Mouse (Mus musculus) heart, embryonic 13.5 days (tissue): Measurements from ENCODE around the gene Pds5a. TPM values are rescaled to one million over a fixed set of nuclear protein-coding genes. Genes with fewer than 3 reads are reported as not detected.
A peak's percentile ranks its signal among the peaks of the same experiment; 100 is the strongest.

Experiments used
- ATAC-seq: fragments of 200-750 bp; cut with Nextera tagmentation; 2 replicates; pipeline ENCODE4 v1.8.0; 2017; ENCODE audit warnings: moderate TSS enrichment; ENCODE audit not compliant: insufficient number of reproducible peaks, low FRiP score, low TSS enrichment; ENCODE audit errors: extremely low read depth
- H3K27ac ChIP-seq: fragments of 300-500 bp; sonication (generic); replicated peaks from 2 replicates; pipeline ENCODE4 v1.5.1; 2015; ENCODE audit warnings: moderate library complexity, mild to moderate bottlenecking, inconsistent platforms
- H3K27me3 ChIP-seq: fragments of 300-500 bp; sonication (generic); replicated peaks from 2 replicates; pipeline ENCODE4 v1.6.1; 2015; ENCODE audit warnings: mild to moderate bottlenecking, inconsistent platforms
- H3K36me3 ChIP-seq: fragments of 300-500 bp; sonication (generic); 2 replicates; pipeline ENCODE4 v1.6.1; 2015; ENCODE audit warnings: mild to moderate bottlenecking, inconsistent platforms
- H3K4me1 ChIP-seq: fragments of 300-500 bp; sonication (generic); 2 replicates; pipeline ENCODE4 v1.6.1; 2015; ENCODE audit warnings: inconsistent platforms
- H3K4me2 ChIP-seq: fragments of 300-500 bp; sonication (generic); 2 replicates; pipeline ENCODE4 v1.6.1; 2015; ENCODE audit warnings: inconsistent platforms, mild to moderate bottlenecking, moderate library complexity
- H3K4me3 ChIP-seq: fragments of 300-500 bp; sonication (generic); 2 replicates; pipeline ENCODE4 v1.5.1; 2015; ENCODE audit warnings: moderate library complexity, mild to moderate bottlenecking, inconsistent platforms
- H3K9ac ChIP-seq: fragments of 300-500 bp; sonication (generic); 2 replicates; pipeline ENCODE4 v1.6.1; 2015; ENCODE audit warnings: inconsistent platforms, mild to moderate bottlenecking, moderate library complexity
- H3K9me3 ChIP-seq: fragments of 300-500 bp; sonication (generic); 2 replicates; pipeline ENCODE4 v1.6.1; 2016; ENCODE audit warnings: inconsistent platforms
- WGBS: fragments of 180-500 bp; shearing (Covaris S2); methylation state at CpG from one replicate; pipeline ENCODE4 v1.1.7; 2015; ENCODE audit warnings: mixed read lengths; 5-methylcytosine and 5-hydroxymethylcytosine counted together
- polyA plus RNA-seq: library from polyadenylated mRNA; unstranded; fragments of >200 nt; fragmentation: Nextera tagmentation; extraction: Ambion mirVana; gene quantifications from 2 replicates; pipeline ENCODE4 v1.2.1, GENCODE M21; 2015

Gene Pds5a
- polyA plus RNA-seq, 1 experiment from 2014 or later = 32.5 TPM

DNA sequence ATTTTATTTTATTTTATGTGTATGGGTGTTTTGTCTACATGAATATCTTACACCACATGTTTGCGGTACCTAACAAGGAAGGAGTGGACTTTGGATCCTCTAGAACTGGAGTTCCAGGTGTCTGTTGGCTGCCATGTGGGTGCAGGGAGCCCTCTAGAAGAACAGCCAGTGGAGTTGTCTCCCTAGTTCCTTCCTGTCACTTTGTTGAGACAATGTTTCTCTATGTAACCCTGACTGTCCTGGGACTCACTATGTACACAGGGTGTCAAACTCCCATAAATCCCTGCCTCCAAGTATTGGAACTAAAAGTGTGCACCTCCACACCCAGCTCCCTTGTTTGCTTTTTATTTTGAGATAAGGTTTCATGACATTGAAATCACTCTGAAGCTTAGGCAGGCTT lies 13.4 kb upstream of the Pds5a start:
- Histone ChIP-seq H3K36me3 (no peaks in the 10 kb centered on the region), H3K27ac (no peak overlapping the region), H3K4me1 (no peaks in the 10 kb centered on the region), H3K9me3 (no peaks in the 10 kb centered on the region), H3K4me2 (no peak overlapping the region), H3K9ac (no peak overlapping the region), H3K27me3 (no peaks in the 10 kb centered on the region), H3K4me3 (no peak overlapping the region)
- ATAC-seq = no peak
- 96% methylated on average over 1 of the region's 1 CpGs for WGBS

DNA sequence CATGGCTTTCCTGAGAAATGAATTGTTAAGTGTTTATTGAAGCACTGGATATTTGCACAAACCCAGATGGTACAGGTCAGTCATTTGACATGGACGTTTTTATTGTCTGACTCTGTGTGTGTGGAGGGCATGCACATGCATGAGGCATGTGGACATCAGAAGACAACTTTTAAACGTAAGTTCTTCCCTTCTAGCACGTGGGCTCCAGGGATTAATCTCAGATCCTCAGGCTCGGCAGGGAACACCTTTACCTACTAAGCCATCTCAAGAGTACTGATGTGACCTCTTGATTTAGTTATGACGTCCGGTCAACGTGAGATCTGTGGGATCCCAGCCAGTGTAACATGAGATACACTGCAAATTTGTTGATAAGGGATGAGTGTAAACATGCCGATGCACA lies 12.2 kb upstream of the Pds5a start:
- no peak overlapping the region for H3K27ac ChIP-seq
- no peaks in the 10 kb centered on the region for H3K4me1 ChIP-seq
- WGBS = 58% methylated on average over 8 of the region's 8 CpGs
- no peak for ATAC-seq
- H3K9me3 ChIP-seq = no peaks in the 10 kb centered on the region
- H3K4me2 ChIP-seq = no peak overlapping the region
- H3K36me3 ChIP-seq = no peaks in the 10 kb centered on the region
- no peak overlapping the region for H3K9ac ChIP-seq
- H3K4me3 ChIP-seq = no peak overlapping the region
- H3K27me3 ChIP-seq = no peaks in the 10 kb centered on the region

DNA sequence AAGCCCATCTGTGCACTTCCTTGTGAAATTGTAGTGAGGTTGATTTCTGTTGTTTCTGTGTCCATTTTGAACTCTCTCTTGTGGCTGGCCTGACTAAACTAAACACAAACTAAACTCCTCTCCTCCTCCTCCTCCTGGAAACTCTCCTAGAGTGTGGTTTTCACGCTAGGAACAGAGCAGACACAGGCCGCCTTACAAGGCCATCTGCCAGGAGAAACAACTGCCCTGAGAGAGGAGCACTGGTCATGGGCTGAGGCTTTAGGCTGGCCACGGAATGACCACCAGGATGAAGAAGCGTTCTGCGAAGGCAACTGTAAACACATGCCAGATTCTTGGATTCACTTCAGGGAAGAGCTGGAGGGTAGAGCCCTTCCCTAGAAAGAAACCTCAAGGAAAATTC lies 8.9 kb upstream of the Pds5a start:
- Histone ChIP-seq H3K4me1 (no peaks in the 10 kb centered on the region), H3K4me2 (no peak overlapping the region), H3K9ac (no peak overlapping the region), H3K36me3 (no peaks in the 10 kb centered on the region), H3K27ac (no peak overlapping the region), H3K4me3 (no peak overlapping the region), H3K27me3 (no peaks in the 10 kb centered on the region), H3K9me3 (no peaks in the 10 kb centered on the region)
- 65% methylated on average over 5 of the region's 5 CpGs for WGBS
- no peak for ATAC-seq

DNA sequence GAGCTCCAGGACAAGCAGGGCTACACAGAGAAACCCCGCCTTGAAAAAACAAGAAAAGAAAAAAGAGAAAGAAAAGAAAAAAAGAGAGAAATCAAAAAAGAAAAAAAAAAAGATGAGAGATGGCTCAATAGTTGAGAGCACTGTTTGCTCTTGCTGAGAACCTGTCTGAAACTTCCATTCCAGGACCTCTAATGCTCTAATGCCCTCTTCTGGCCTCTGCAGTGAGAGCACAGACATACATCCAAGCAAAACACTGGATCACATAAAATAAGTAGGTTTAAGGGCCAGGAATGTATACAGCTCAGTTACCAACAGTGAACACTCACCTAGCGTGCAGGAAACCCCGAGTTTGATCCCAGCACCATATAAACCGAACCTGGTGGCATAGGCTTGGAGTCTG lies 8.1 kb upstream of the Pds5a start:
- Histone ChIP-seq H3K27ac (no peak overlapping the region), H3K4me2 (no peak overlapping the region), H3K36me3 (no peaks in the 10 kb centered on the region), H3K4me1 (no peaks in the 10 kb centered on the region), H3K4me3 (no peak overlapping the region), H3K9ac (no peak overlapping the region), H3K9me3 (no peaks in the 10 kb centered on the region), H3K27me3 (no peaks in the 10 kb centered on the region)
- WGBS = 71% methylated on average over 4 of the region's 4 CpGs
- ATAC-seq = no peak

DNA sequence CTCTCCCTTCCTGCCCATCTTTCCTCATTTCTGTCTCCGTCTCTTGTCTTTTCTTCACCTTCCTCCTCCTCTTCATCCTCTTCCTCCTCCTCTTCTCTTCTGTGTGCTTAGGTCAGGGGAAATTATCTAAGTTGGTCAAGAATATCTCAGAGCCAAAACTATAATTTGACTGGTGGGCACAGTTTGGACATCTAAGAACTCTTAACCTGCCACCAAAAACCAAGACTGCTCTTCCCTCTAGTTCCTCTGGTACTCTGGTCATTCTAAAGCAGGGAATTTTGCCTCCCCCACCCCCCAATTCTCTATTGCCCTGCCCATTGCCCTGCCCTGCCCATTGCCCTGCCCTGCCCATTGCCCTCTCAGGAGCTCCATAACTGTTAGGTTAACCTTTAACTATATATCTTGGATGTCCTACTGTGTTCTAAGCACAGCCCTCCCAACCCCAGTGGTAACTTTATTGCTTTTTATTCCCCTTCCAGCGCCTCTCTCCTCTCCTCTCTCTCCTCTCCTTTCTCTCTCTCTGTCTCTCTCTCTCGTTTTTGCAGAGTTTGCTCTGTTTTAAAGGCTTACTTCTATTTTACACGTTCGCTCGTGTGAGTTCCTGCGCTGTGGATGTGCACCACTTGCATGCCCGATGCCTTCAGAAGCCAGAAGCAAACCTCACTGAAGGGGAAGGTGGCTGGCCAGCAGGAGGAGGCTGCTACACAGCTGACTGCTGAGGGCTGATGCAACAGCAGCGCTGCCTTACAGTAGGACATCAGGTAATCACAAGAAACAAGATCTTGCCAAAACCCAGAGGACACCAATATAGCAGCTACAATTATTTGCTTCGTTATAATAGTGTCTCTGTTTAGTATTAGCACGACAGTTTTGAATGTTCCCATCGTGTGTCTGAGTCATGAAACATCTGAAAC lies 6.9 kb upstream of the Pds5a start:
- Histone ChIP-seq H3K9me3 (no peaks in the 10 kb centered on the region), H3K27me3 (no peaks in the 10 kb centered on the region), H3K9ac (no peak overlapping the region), H3K4me2 (no peak overlapping the region), H3K4me1 (no peaks in the 10 kb centered on the region), H3K4me3 (no peak overlapping the region), H3K36me3 (no peaks in the 10 kb centered on the region), H3K27ac (no peak overlapping the region)
- WGBS = 65% methylated on average over 12 of the region's 12 CpGs
- no peak for ATAC-seq

DNA sequence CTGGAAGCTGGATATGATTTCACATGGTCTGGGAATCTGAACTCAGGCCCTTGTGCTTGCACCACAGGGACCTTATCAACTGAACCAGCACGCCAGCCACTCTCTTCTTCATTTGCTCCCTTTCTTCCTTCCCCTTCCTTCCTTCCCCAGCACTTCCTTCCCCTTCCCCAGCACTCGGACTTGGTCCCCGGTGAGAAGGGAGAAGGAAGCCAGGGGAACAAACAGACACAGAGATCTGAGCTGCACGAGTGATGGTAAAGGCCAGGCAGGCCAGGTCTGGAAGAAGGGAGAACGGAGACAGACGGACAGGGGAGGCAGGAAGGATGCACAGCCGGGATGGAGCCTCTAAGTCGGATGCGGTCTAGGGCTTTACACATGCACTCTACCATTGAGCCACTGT lies 5.2 kb upstream of the Pds5a start:
- 70% methylated on average over 9 of the region's 9 CpGs for WGBS
- ATAC-seq = no peak
- H3K4me2 ChIP-seq = no peak overlapping the region

DNA sequence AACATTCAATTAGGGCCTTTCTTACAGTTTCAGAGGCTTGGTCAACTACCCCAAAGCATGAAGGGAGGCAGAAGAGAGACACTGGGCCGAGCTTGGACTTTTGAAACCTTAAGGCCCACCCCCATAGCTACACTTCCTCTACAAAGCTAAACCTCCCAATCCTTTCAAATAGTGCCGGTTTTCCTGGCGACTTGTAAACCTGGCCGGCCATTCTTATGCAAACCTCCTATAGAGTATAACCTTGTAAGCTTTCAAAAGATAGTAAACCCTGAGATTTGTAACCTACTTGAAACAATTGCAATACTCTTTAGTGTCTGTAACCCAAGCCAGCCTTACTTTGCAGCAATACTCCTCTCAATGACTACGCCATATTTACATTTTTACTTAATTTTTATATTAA lies 2.0 kb upstream of the Pds5a start:
- no peak overlapping the region for H3K4me3 ChIP-seq
- WGBS = 90% methylated on average over 5 of the region's 5 CpGs
- H3K9me3 ChIP-seq = no peaks in the 10 kb centered on the region
- peaks cover 19% of the 10 kb centered on the region for H3K4me1 ChIP-seq
- ATAC-seq = no peak
- peaks cover 7% of the 10 kb centered on the region; the same call in 1 of the 2 replicates for H3K36me3 ChIP-seq
- H3K9ac ChIP-seq = no peak overlapping the region
- no peak overlapping the region for H3K27ac ChIP-seq
- no peak overlapping the region for H3K4me2 ChIP-seq
- no peaks in the 10 kb centered on the region for H3K27me3 ChIP-seq

More for the DNA sequence above, 5.2 kb upstream of the Pds5a start:
- no peak overlapping the region for H3K4me3 ChIP-seq
- no peaks in the 10 kb centered on the region for H3K36me3 ChIP-seq
- H3K27me3 ChIP-seq = no peaks in the 10 kb centered on the region
- no peak overlapping the region for H3K9ac ChIP-seq
- H3K27ac ChIP-seq = no peak overlapping the region
- H3K9me3 ChIP-seq = no peaks in the 10 kb centered on the region
- H3K4me1 ChIP-seq = peaks cover 7% of the 10 kb centered on the region; the same call in 1 of the 2 replicates

DNA sequence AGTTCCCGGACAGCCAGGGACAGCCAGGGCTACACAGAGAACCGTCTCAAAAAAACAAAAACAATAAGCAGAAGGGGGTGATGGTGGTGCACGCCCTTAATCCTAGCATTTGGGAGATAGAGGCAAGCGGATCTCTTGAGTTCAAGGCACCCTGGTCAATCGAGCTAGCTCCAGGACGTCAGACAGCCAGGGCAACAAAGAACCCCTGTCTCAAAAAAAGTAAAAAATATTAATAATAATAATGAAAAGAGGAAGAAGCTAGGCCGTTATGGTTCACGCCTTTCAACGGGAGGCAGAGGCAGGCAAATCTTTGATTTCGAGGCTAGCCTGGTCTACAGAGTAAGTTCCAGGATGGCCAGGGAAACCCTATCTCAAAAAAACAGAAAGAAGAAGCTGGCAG lies 1.1 kb upstream of the Pds5a start:
- ATAC-seq = no peak
- H3K4me1 ChIP-seq = peaks cover 27% of the 10 kb centered on the region
- peak overlapping the region; percentile 84 for H3K4me2 ChIP-seq
- H3K27ac ChIP-seq = peak overlapping the region; percentile 98
- H3K9me3 ChIP-seq = no peaks in the 10 kb centered on the region
- peak overlapping the region; percentile 90 for H3K4me3 ChIP-seq
- WGBS = 58% methylated on average over 10 of the region's 10 CpGs
- no peaks in the 10 kb centered on the region for H3K27me3 ChIP-seq
- H3K9ac ChIP-seq = peak overlapping the region; percentile 99
- H3K36me3 ChIP-seq = peaks cover 13% of the 10 kb centered on the region; the same call in 1 of the 2 replicates

DNA sequence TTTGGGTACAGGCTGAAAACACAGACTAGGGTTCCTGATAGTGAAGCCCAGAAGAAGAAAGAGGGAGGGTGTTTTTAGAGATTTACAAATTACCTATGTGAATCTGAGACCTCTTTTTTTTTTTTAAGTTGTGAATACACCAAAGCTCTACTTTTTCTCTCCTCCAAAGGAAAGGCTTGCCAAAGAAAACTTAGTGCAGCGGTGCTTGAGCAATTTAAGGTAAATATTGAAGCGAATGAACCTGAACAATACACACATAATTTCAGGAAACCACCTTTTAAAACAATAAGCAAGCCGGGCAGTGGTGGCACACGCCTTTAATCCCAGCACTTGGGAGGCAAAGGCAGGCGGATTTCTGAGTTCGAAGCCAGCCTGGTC lies 675 bp upstream of the Pds5a start:
- peak overlapping the region; percentile 90 for H3K4me3 ChIP-seq
- WGBS = 19% methylated on average over 6 of the region's 6 CpGs

DNA sequence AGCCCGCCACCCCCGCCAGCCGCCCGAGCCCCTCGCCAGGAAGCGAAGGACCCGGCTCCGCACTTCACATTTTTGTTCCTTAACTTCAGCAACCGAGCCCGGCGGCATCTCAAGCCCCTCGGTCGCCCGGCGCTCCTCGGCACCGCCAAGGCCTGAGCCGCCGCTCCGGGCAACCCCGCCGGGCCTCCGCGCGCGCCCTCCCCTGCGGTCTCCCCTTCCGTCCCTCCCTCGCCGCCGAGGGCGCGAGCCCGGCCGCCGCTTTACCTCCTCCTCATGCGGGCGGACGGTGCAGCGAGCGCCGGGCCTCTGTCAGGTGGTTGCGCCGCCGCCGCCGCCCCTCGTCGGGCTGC lies 612 bp downstream of the Pds5a start:
- Histone ChIP-seq H3K27ac (peak overlapping the region; percentile 98), H3K4me2 (peak overlapping the region; percentile 84), H3K9ac (peak overlapping the region; percentile 99), H3K36me3 (peaks cover 27% of the 10 kb centered on the region), H3K27me3 (no peaks in the 10 kb centered on the region), H3K4me1 (peaks cover 27% of the 10 kb centered on the region), H3K4me3 (peak overlapping the region; percentile 90), H3K9me3 (no peaks in the 10 kb centered on the region)
- under 1% methylated on average over 43 of the region's 49 CpGs for WGBS
- no peak; the same call in 1 of the 2 replicates for ATAC-seq

More for the DNA sequence above, 675 bp upstream of the Pds5a start:
- H3K27ac ChIP-seq = peak overlapping the region; percentile 98
- H3K9ac ChIP-seq = peak overlapping the region; percentile 99
- peaks cover 17% of the 10 kb centered on the region; the same call in 1 of the 2 replicates for H3K36me3 ChIP-seq
- peak overlapping the region; percentile 84 for H3K4me2 ChIP-seq
- no peaks in the 10 kb centered on the region for H3K9me3 ChIP-seq
- H3K27me3 ChIP-seq = no peaks in the 10 kb centered on the region
- ATAC-seq = no peak
- peaks cover 27% of the 10 kb centered on the region for H3K4me1 ChIP-seq

DNA sequence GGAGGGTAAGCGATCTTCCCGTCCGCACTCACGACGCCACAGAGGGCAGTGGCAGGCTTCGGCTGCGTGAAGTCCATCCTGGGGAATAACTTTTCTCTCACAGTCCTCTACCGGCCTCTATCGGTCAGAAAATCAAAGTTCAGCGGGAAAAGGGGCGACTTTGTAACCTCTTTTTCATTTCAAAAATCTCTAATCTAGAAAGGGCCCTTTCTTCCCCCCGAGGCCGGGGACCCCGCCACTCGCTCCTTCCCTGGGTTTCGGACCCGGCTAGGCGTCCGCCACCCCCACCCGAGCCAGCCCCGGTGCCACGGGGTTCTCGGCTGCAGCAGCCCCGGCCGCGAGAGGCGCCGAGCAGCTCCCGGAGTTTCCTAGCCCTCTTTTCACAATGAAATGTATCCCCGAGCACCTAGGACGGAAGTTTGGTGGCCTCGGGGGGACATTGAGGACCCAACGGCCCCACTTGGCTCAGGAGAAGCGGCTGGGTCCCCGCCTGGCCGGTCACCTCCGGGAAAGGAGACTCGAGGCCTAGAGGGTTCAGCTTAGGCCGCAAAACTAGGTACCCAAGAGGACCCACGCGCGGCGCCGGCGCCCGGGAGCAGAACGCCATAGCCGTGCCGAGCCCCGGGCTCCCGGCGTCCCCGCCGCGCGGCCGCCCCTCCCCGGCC lies 1.1 kb downstream of the Pds5a start:
- Histone ChIP-seq H3K27ac (peak overlapping the region; percentile 98), H3K36me3 (peaks cover 32% of the 10 kb centered on the region), H3K4me2 (peak overlapping the region; percentile 84), H3K27me3 (no peaks in the 10 kb centered on the region), H3K9ac (peak overlapping the region; percentile 99), H3K4me3 (peak overlapping the region; percentile 90), H3K4me1 (peaks cover 27% of the 10 kb centered on the region), H3K9me3 (no peaks in the 10 kb centered on the region)
- WGBS = 0% methylated on average over 57 of the region's 58 CpGs
- ATAC-seq = no peak; the same call in 1 of the 2 replicates
